Mouse (Mus musculus) forebrain, postnatal 0 days (tissue): ENCODE measurements at regions not wholly inside any gene's neighbourhood (a gene's known extent, or its start where the extent isn't known, plus 50 kb on each side); places are given as distances from the start of the nearest gene placed in this dataset.

Experiments used
- ATAC-seq: fragments of 200-750 bp; cut with Nextera tagmentation; 2 replicates; pipeline ENCODE4 v1.8.0; 2017; ENCODE audit warnings: mild to moderate bottlenecking, moderate library complexity
- DNase-seq: peaks from one replicate; pipeline ENCODE4 v3.0.0-alpha.2; 2015
- H3K27ac ChIP-seq: fragments of 300-500 bp; sonication (generic); 2 replicates; pipeline ENCODE4 v1.5.1; 2014; ENCODE audit warnings: low read depth, mild to moderate bottlenecking, antibody characterized with exemption, low read length, moderate library complexity, mixed read lengths
- H3K27me3 ChIP-seq: fragments of 300-500 bp; sonication (generic); 2 replicates; pipeline ENCODE4 v1.6.1; 2014; ENCODE audit warnings: mild to moderate bottlenecking, low read length, mixed read lengths; ENCODE audit not compliant: insufficient read depth
- H3K36me3 ChIP-seq: fragments of 300-500 bp; sonication (generic); 2 replicates; pipeline ENCODE4 v1.6.1; 2014; ENCODE audit warnings: mild to moderate bottlenecking, moderate library complexity; ENCODE audit not compliant: insufficient read depth
- H3K4me1 ChIP-seq: fragments of 300-500 bp; sonication (generic); 2 replicates; pipeline ENCODE4 v1.6.1; 2014; ENCODE audit warnings: antibody characterized with exemption; ENCODE audit not compliant: insufficient read depth
- H3K4me2 ChIP-seq: fragments of 300-500 bp; sonication (generic); 2 replicates; pipeline ENCODE4 v1.6.1; 2014; ENCODE audit warnings: low read depth, mild to moderate bottlenecking, moderate library complexity
- H3K4me3 ChIP-seq: fragments of 300-500 bp; sonication (generic); 2 replicates; pipeline ENCODE4 v1.5.1; 2014; ENCODE audit warnings: low read depth, low read length, mixed read lengths
- H3K9ac ChIP-seq: fragments of 300-500 bp; sonication (generic); 2 replicates; pipeline ENCODE4 v1.6.1; 2014; ENCODE audit warnings: mild to moderate bottlenecking
- H3K9me3 ChIP-seq: fragments of 300-500 bp; sonication (generic); 2 replicates; pipeline ENCODE4 v1.6.1; 2016; ENCODE audit warnings: low read length
- CTCF ChIP-seq: sonication (generic); IDR thresholded peaks from 2 replicates; pipeline ENCODE4 v1.5.1; 2016; ENCODE audit warnings: antibody characterized with exemption, control low read depth, low read depth
- WGBS: fragments of 180-500 bp; shearing (Covaris S2); extraction: QIAGEN DNeasy Blood & Tissue Kit; methylation state at CpG from one replicate; pipeline ENCODE4 v1.1.7; 2014; 5-methylcytosine and 5-hydroxymethylcytosine counted together

DNA sequence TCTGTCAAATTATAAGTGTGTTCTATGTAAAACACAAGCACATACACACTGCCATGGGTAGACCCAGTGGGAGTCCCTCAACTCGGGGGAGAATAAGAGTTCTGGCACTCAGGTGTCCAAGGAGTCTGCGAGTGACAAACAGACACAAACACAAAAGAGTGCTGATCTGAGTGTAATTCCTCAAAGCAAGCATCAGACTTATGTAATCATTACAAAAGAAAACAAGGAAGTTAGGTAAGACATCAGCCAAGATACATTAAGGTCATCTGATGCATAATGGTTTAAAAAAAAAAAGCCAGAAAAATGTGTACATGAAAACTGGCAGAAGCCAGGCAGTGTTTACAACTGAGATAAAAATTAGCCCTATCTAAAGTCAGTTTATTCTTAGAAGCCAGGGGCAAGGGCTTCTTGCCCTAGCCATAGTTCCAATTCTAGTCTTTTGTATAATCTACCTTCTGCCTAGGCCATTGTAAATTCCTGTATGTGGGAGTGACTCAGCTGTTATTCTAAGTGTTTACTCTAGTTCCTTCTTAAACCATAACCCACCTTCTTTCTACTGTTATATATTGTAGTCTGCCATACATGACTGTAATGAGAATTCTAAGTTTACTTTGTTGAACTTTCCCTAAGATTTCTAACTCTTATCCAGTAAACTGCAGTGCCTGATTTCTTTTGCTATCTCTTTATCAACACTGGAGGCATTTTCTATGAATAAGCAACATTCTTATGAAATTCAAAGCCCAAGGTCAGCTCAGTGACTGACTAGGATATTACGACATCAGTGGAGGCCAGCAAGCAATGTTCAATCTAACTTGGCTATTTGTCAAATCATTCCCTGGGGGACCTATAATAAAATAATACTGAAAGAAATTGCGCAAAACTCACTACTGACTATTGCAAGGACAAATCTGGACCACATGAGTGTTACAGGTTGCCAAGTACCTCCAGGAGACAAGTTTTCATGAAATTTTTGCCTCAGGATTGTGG is 178.1 kb upstream of the Brinp3 start:
- no peaks in the 10 kb centered on the region for H3K4me1 ChIP-seq
- no peaks in the 10 kb centered on the region for H3K36me3 ChIP-seq
- H3K4me2 ChIP-seq: no peak overlapping the region
- H3K4me3 ChIP-seq: no peak overlapping the region
- H3K27ac ChIP-seq: no peak overlapping the region
- no peak for TF ChIP-seq CTCF
- DNase-seq (no peak), ATAC-seq (no peak)
- WGBS: 88% methylated on average over 4 of the region's 4 CpGs
- no peaks in the 10 kb centered on the region for H3K27me3 ChIP-seq
- H3K9ac ChIP-seq: no peak overlapping the region
- no peaks in the 10 kb centered on the region for H3K9me3 ChIP-seq

DNA sequence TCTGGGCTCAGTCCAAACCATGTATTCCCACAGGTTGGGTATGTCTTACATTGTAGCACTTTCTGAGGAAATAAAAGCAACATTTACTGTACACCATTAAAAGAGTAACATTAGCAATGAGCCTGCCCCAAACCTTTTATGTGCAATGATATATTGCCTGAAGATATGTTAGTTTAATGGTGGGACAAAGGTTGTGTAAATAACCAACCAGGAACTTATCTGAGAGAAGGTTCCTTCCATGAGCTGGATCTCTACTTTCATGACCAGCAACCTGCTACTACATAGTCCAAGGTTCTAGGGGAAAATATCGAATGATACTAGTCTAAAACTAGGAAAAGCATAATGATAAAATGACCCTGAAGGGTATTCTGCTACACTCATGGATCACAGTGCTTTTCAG is 172.5 kb upstream of the Brinp3 start:
- DNase-seq (no peak), ATAC-seq (no peak)
- 83% methylated on average over 1 of the region's 1 CpGs for WGBS
- H3K36me3 ChIP-seq: no peaks in the 10 kb centered on the region
- H3K27ac ChIP-seq: no peak overlapping the region
- no peak for TF ChIP-seq CTCF
- H3K27me3 ChIP-seq: no peaks in the 10 kb centered on the region
- H3K9ac ChIP-seq: no peak overlapping the region
- H3K4me3 ChIP-seq: no peak overlapping the region
- no peaks in the 10 kb centered on the region for H3K4me1 ChIP-seq
- no peaks in the 10 kb centered on the region for H3K9me3 ChIP-seq
- H3K4me2 ChIP-seq: no peak overlapping the region

DNA sequence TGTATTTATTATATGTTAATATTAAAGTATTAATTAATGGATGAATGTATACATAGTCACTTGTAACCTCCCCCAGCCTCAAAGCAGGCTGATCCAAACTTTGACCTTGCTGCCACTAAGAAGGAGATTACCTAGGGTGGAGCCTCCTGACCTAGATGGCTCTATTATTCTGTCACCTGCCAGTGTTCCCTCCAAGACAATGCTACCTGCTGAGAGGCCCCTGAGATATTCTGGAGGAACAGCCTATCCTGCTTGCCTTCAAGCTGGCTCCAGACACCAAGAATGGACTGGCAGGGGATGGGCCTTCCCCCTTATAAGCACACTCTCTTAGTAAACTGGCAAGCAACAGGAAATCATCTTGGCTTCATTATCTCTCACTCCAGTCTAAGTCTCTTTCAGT is 171.7 kb upstream of the Brinp3 start:
- H3K4me3 ChIP-seq: no peak overlapping the region
- ATAC-seq: no peak
- H3K36me3 ChIP-seq: no peaks in the 10 kb centered on the region
- H3K9ac ChIP-seq: no peak overlapping the region
- H3K9me3 ChIP-seq: no peaks in the 10 kb centered on the region
- DNase-seq: no peak
- H3K27ac ChIP-seq: no peak overlapping the region
- H3K4me1 ChIP-seq: no peaks in the 10 kb centered on the region
- no peak overlapping the region for H3K4me2 ChIP-seq
- no peaks in the 10 kb centered on the region for H3K27me3 ChIP-seq
- TF ChIP-seq CTCF: no peak

DNA sequence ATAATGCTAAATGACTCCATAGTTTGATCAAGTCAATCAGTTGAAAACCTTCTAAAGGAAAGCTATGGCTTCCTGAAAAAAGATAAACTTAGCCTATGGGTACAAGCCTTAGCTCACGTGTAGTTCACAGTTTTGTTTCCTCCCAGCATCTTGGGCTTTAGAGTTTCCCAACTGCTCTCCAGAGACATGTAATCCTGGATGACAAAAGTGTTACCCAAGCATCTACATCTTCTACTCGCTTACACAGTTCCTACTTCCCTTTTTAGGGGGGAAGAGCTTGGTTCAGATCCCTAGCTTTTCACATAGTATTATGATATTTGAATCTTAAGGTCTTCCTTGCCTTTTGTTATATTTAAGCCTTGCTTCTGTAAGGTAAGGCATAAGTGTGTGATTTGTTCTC is 157.5 kb upstream of the Brinp3 start:
- Histone ChIP-seq H3K4me3 (no peak overlapping the region), H3K4me2 (no peak overlapping the region), H3K27me3 (no peaks in the 10 kb centered on the region), H3K9me3 (no peaks in the 10 kb centered on the region), H3K4me1 (no peaks in the 10 kb centered on the region), H3K36me3 (no peaks in the 10 kb centered on the region), H3K9ac (no peak overlapping the region), H3K27ac (no peak overlapping the region)
- TF ChIP-seq CTCF: no peak
- 81% methylated on average over 2 of the region's 2 CpGs for WGBS
- ATAC-seq: no peak
- DNase-seq: no peak

DNA sequence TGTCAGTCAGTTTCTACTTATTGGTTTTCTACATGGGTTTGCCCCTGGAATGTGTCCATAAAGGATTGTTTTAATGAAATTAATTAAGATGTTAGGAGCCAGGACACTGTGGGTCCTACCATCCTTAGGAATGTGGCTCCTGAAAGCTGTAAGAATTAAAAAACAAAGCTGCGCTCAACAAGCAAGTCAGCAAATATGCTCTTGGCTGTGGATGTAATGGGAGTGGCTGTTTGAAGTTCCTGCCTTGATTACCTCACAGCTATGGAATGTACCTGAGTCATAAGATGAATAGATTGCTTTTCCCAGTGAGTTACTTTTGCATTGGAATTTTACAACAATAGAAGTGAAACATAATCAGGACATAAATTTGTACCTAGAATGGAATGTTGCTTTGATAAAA is 137.6 kb upstream of the Brinp3 start:
- no peaks in the 10 kb centered on the region for H3K9me3 ChIP-seq
- ATAC-seq (no peak), DNase-seq (no peak)
- H3K36me3 ChIP-seq: no peaks in the 10 kb centered on the region
- no peaks in the 10 kb centered on the region for H3K4me1 ChIP-seq
- no peak overlapping the region for H3K27ac ChIP-seq
- no peak for TF ChIP-seq CTCF
- 65% methylated on average over 1 of the region's 1 CpGs for WGBS
- no peak overlapping the region for H3K9ac ChIP-seq
- H3K4me3 ChIP-seq: no peak overlapping the region
- no peaks in the 10 kb centered on the region for H3K27me3 ChIP-seq
- no peak overlapping the region for H3K4me2 ChIP-seq

DNA sequence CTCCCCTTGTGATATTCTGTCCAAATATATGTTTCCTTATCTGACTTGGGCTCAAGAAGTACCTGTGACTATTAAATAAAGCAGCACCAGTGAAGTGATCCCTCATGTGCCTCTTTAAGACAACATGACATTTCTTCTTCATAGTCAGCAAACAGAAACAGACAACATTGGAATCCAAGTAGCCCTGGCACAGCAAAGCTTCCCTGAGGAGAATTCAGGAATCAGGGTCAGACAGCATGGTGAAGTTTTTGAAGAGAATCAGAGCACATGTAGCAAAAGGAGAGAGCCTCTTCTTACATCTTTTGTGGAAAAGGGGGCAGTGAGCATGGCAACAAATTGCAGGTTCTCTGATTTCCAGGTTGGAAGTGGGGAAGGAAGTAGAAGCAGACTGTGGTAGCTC is 136.3 kb upstream of the Brinp3 start:
- H3K4me1 ChIP-seq: no peaks in the 10 kb centered on the region
- DNase-seq (no peak), ATAC-seq (no peak)
- H3K4me2 ChIP-seq: no peak overlapping the region
- no peaks in the 10 kb centered on the region for H3K36me3 ChIP-seq
- no peaks in the 10 kb centered on the region for H3K9me3 ChIP-seq
- TF ChIP-seq CTCF: no peak
- no peak overlapping the region for H3K4me3 ChIP-seq
- no peak overlapping the region for H3K9ac ChIP-seq
- H3K27me3 ChIP-seq: no peaks in the 10 kb centered on the region
- no peak overlapping the region for H3K27ac ChIP-seq

DNA sequence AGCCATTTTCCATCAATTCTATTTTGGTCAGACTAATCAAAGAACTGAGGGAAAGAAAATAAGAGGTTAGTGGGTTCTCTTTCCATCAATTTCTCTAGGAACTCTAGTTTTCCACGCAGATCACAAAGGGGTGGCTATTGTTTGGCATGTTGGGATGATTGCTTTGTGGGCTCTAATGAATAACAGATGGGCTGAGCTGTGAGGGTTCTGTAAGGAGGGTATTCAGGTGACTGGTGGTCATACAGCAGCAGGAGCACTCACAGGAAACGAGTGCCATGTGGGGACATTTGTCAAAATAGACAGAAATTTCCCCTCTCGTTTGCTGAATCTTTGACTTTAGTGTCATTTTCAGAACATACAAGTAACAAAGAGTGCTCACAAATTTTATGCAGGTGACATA is 134.9 kb upstream of the Brinp3 start:
- DNase-seq: no peak
- Histone ChIP-seq H3K27me3 (no peaks in the 10 kb centered on the region), H3K27ac (no peak overlapping the region), H3K9ac (no peak overlapping the region), H3K4me2 (no peak overlapping the region), H3K4me3 (no peak overlapping the region), H3K36me3 (no peaks in the 10 kb centered on the region), H3K9me3 (no peaks in the 10 kb centered on the region), H3K4me1 (no peaks in the 10 kb centered on the region)
- TF ChIP-seq CTCF: no peak
- no peak for ATAC-seq
- WGBS: 34% methylated on average over 3 of the region's 3 CpGs
